Mouse (Mus musculus) liver, embryonic 12.5 days (tissue): Measurements from ENCODE around the gene Arid1b. TPM values are rescaled to one million over a fixed set of nuclear protein-coding genes. Genes with fewer than 3 reads are reported as not detected.

ENCODE experiments used
- ATAC-seq: fragments of 200-750 bp; cut with Nextera tagmentation; 2 replicates; pipeline ENCODE4 v1.8.0; 2017; ENCODE audit warnings: moderate number of reproducible peaks, mild to moderate bottlenecking, moderate library complexity
- H3K27ac ChIP-seq: fragments of 300-500 bp; sonication (generic); 2 replicates; pipeline ENCODE4 v1.5.1; 2016; ENCODE audit warnings: mild to moderate bottlenecking
- H3K27me3 ChIP-seq: fragments of 300-500 bp; sonication (generic); replicated peaks from 2 replicates; pipeline ENCODE4 v1.6.1; 2016; ENCODE audit warnings: mild to moderate bottlenecking, moderate library complexity
- H3K36me3 ChIP-seq: fragments of 300-500 bp; sonication (generic); 2 replicates; pipeline ENCODE4 v1.6.1; 2016; ENCODE audit warnings: mild to moderate bottlenecking, moderate library complexity
- H3K4me1 ChIP-seq: fragments of 300-500 bp; sonication (generic); 2 replicates; pipeline ENCODE4 v1.6.1; 2016
- H3K4me2 ChIP-seq: fragments of 300-500 bp; sonication (generic); 2 replicates; pipeline ENCODE4 v1.6.1; 2016; ENCODE audit warnings: mild to moderate bottlenecking, moderate library complexity
- H3K4me3 ChIP-seq: fragments of 300-500 bp; sonication (generic); 2 replicates; pipeline ENCODE4 v1.5.1; 2016; ENCODE audit warnings: mild to moderate bottlenecking, moderate library complexity
- H3K9ac ChIP-seq: fragments of 300-500 bp; sonication (generic); 2 replicates; pipeline ENCODE4 v1.6.1; 2016; ENCODE audit warnings: mild to moderate bottlenecking, moderate library complexity
- H3K9me3 ChIP-seq: fragments of 300-500 bp; sonication (generic); replicated peaks from 2 replicates; pipeline ENCODE4 v1.6.1; 2016; ENCODE audit warnings: mild to moderate bottlenecking, moderate library complexity
- WGBS: fragments of 180-500 bp; shearing (Covaris S2); methylation state at CpG from one replicate; pipeline ENCODE4 v1.1.7; 2016; ENCODE audit not compliant: insufficient replicate concordance; 5-methylcytosine and 5-hydroxymethylcytosine counted together
- polyA plus RNA-seq: library from polyadenylated mRNA; unstranded; fragments of >200 nt; fragmentation: Nextera tagmentation; extraction: Ambion mirVana; gene quantifications from 2 replicates; pipeline ENCODE4 v1.2.1, GENCODE M21; 2016

The Arid1b gene
- polyA plus RNA-seq, 1 experiment from 2014 or later: 5.5 TPM

DNA sequence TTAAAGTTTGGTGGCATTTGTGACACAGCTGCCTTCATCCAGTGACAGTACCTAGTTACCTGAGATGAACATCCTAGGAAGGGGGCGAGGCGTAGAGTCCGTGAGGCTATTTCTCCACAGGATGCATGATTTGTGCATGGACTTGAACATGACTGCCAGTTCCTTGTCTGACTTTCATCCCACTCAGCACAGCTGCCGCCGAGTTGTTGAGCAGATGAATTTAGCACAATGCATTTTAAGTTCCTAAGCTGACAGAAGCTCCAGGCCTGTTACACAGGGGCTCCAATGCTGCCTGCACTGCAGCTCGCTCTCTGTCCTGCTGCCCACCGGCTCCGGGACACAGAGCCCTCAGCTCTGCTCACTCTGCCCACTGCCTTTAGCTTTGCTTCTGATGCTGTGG, 181.4 kb downstream of the Arid1b start:
- peaks cover 44% of the 10 kb centered on the region for H3K4me1 ChIP-seq
- no peaks in the 10 kb centered on the region for H3K9me3 ChIP-seq
- no peak overlapping the region for H3K27ac ChIP-seq
- no peaks in the 10 kb centered on the region for H3K27me3 ChIP-seq
- no peak overlapping the region for H3K4me3 ChIP-seq
- H3K4me2 ChIP-seq: no peak overlapping the region
- H3K36me3 ChIP-seq: no peaks in the 10 kb centered on the region
- no peak for ATAC-seq
- no peak overlapping the region for H3K9ac ChIP-seq
- 87% methylated on average over 8 of the region's 8 CpGs for WGBS

DNA sequence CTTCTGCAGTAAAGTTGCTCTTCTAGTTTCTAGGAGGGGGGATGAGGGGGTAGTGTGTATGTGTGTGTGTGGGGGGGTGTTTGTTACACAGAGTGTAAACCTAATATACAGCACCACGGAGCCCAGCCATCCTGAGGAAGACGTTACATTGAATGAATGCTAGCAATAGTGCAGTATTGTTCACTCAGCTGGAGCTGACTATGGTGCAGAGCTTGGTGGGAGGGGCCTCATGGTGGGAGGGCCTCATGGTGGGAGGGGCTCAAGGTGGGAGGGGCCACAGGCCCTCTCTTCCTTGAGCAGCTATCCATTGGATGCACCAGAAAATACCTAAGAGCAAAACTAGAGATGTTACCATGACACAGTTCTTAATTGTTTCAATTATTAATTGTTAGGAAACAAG, 182.2 kb downstream of the Arid1b start:
- Histone ChIP-seq H3K4me3 (no peak overlapping the region), H3K27me3 (no peaks in the 10 kb centered on the region), H3K9me3 (no peaks in the 10 kb centered on the region), H3K4me1 (peaks cover 52% of the 10 kb centered on the region), H3K36me3 (no peaks in the 10 kb centered on the region), H3K27ac (no peak overlapping the region), H3K9ac (no peak overlapping the region), H3K4me2 (no peak overlapping the region)
- WGBS: 78% methylated on average over 2 of the region's 2 CpGs
- peak; percentile 59; the same call in 1 of the 2 replicates for ATAC-seq

DNA sequence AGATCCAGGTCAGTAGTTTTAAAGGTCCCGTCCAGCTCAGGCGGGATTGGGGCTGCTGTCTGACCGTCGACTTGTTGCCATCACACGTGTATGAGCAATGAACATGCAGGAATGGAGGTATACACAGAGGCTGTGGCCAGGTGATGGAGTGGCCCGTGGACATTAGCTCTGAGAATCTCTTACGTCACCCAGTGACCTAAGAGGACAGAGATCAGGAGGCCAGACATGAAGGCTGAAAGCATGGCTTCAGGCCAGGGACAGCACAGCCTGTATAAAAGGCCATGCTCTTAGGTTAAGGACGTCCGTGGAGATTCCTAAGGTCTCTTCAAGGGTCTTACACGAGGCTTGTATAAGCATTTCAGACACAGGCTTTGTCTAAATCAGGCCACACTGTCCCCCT, 184.4 kb downstream of the Arid1b start:
- Histone ChIP-seq H3K4me2 (no peak overlapping the region), H3K4me1 (peaks cover 56% of the 10 kb centered on the region), H3K36me3 (no peaks in the 10 kb centered on the region; the same call in 1 of the 2 replicates), H3K4me3 (no peak overlapping the region), H3K9ac (no peak overlapping the region), H3K9me3 (no peaks in the 10 kb centered on the region), H3K27me3 (no peaks in the 10 kb centered on the region), H3K27ac (no peak overlapping the region)
- WGBS: 73% methylated on average over 10 of the region's 10 CpGs
- ATAC-seq: no peak

DNA sequence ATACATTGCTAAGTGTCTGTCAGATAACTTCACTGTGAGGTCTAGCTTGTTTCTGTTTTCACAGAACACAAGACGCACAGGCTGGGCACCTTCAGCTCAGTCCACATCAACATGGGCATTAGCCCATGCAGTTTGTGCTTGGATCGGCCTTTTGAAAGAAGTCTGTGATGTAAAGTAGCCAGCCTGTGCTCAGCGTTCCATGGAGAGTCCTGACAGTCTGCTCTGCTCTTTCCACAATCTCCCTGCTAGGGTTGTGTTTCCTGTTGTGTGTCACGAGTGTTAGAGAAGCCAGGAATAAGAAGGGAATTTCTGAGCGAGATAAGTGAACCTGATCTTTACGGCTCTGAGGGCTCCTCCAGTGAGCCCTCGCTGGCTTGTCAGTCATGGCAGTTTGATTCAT, 184.9 kb downstream of the Arid1b start:
- ATAC-seq: no peak
- WGBS: 61% methylated on average over 7 of the region's 7 CpGs

DNA sequence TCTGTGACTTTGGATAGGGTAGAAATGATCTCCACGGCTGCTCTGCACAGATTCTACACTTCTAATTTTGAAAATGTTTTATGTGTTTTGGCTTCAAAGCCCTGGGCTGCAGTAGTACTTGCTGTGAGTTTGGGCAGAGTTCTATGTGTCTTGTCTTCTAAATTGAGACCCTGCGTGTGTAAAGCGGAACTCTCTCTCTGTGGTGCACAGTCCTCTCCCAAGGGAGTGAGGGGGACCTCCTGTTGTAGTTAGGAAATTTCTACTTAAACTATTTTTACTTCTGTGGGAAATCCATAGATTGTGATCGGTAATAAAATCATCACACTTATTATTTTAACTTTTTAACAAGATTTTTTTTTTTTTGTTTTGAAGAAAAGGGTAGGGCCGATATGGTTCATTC, 185.3 kb downstream of the Arid1b start:
- Histone ChIP-seq H3K9me3 (no peaks in the 10 kb centered on the region), H3K4me1 (peaks cover 54% of the 10 kb centered on the region), H3K4me3 (no peak overlapping the region), H3K36me3 (no peaks in the 10 kb centered on the region; the same call in 1 of the 2 replicates), H3K27ac (peak overlapping the region; percentile 27; the same call in 1 of the 2 replicates), H3K27me3 (no peaks in the 10 kb centered on the region), H3K4me2 (no peak overlapping the region), H3K9ac (no peak overlapping the region)
- 80% methylated on average over 5 of the region's 5 CpGs for WGBS
- no peak for ATAC-seq

More for the DNA sequence above, 184.9 kb downstream of the Arid1b start:
- Histone ChIP-seq H3K4me1 (peaks cover 56% of the 10 kb centered on the region), H3K9ac (no peak overlapping the region), H3K27me3 (no peaks in the 10 kb centered on the region), H3K4me3 (no peak overlapping the region), H3K36me3 (no peaks in the 10 kb centered on the region; the same call in 1 of the 2 replicates), H3K9me3 (no peaks in the 10 kb centered on the region), H3K27ac (peak overlapping the region; percentile 27; the same call in 1 of the 2 replicates), H3K4me2 (no peak overlapping the region)

DNA sequence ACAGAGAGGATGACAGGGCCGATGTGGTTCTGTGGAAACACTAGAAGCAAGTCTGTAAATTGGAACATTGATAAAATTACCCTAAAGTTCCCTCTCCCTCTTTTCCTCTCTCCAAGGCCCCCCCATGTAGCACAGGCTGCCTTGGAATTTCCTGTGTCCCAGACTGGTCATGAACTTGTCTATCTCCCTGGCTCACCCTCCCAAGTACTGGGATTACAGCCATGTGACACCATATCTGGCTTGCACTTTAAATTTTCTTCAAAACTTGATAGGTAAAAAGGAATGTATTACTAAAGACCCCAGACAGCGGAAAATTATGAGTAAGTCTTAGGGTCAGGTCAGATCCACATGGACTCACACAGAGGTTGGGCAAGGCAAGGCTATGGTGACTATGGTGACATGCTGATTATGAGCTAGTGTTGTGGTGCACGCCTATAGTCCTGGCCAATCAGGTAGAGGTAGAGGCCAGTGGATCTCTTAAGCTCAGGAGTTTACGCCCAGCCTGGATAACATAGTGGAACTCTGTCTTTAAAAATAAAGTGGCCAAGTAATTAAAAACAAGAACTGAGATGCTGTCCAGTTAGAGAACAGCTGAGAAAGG, 185.9 kb downstream of the Arid1b start:
- no peaks in the 10 kb centered on the region; the same call in 1 of the 2 replicates for H3K36me3 ChIP-seq
- H3K9me3 ChIP-seq: no peaks in the 10 kb centered on the region
- H3K4me2 ChIP-seq: peak overlapping the region; percentile 14; the same call in 1 of the 2 replicates
- no peak overlapping the region for H3K4me3 ChIP-seq
- no peaks in the 10 kb centered on the region for H3K27me3 ChIP-seq
- H3K4me1 ChIP-seq: peaks cover 49% of the 10 kb centered on the region
- peak overlapping the region; percentile 61 for H3K27ac ChIP-seq
- peak; percentile 97 for ATAC-seq
- no peak overlapping the region; the same call in none of the 2 replicates for H3K9ac ChIP-seq
- 68% methylated on average over 4 of the region's 4 CpGs for WGBS

DNA sequence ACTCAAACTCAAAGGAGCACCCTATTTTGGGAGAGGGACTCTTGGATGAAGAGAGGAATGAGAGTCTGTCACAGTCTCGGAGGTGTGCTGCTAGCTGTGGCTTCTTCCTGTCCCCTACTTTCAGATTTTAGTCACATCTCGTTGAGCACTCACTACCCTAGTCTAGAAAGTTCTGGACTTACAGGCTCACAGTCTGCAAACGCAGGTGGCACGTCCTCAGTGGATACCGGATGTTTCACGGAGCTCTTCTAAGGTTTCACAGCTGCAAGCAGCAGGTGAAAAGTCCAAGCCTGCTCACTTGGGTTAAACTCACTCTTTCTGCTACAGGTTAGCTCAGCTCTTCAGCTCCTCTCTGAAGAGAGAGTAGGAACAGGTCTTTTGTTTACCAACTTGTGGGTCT, 186.8 kb downstream of the Arid1b start:
- H3K27me3 ChIP-seq: no peaks in the 10 kb centered on the region
- no peak overlapping the region for H3K4me2 ChIP-seq
- no peak overlapping the region for H3K9ac ChIP-seq
- H3K9me3 ChIP-seq: no peaks in the 10 kb centered on the region
- no peaks in the 10 kb centered on the region; the same call in 1 of the 2 replicates for H3K36me3 ChIP-seq
- no peak overlapping the region for H3K4me3 ChIP-seq
- no peak for ATAC-seq
- 82% methylated on average over 6 of the region's 6 CpGs for WGBS
- peak overlapping the region; percentile 61; the same call in 1 of the 2 replicates for H3K27ac ChIP-seq
- H3K4me1 ChIP-seq: peaks cover 45% of the 10 kb centered on the region

DNA sequence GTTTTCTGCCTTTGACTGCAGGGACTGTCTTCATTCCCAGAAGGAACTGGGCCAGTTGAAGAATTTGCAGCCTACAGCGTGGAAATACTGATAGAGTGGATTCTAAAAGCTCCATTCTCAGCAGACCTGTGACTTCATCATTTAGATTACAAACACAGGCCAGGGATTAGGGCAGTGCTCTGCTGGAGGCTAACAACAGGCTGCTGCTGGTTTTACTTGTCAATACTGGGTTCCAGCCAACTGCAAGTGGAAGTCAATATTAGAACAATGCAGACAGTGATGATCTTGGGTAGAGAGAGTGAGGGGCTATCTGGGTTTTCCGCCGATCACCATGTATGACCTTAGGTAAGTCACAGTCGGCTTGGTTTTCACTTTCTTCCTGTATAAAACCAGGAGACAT, 188.4 kb downstream of the Arid1b start:
- Histone ChIP-seq H3K4me3 (no peak overlapping the region), H3K27ac (no peak overlapping the region), H3K4me2 (no peak overlapping the region), H3K27me3 (no peaks in the 10 kb centered on the region), H3K4me1 (peaks cover 42% of the 10 kb centered on the region), H3K9ac (peak overlapping the region; percentile 15; the same call in 1 of the 2 replicates), H3K36me3 (no peaks in the 10 kb centered on the region; the same call in 1 of the 2 replicates), H3K9me3 (no peaks in the 10 kb centered on the region)
- no peak for ATAC-seq
- 73% methylated on average over 4 of the region's 4 CpGs for WGBS

DNA sequence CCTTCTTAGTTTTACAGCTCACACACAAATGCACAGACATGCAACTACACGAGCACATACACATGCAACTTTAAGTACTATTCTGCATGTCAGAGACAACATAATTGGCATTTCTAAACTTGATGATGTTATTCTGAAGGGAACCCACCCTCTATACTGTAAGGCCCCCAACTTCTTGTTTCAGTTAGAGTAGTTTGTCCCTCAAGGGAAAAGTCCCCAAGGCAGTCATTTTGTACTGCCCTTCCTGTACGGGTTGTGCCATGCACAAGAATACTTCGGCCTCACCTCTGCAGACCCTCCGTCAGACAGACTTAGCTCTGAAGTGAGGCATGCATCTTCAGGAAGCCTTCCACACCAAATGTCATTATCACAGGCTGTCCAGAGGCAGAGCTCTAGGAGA, 191.4 kb downstream of the Arid1b start:
- Histone ChIP-seq H3K4me3 (no peak overlapping the region), H3K4me2 (no peak overlapping the region), H3K27ac (no peak overlapping the region), H3K4me1 (peaks cover 42% of the 10 kb centered on the region), H3K9ac (no peak overlapping the region), H3K9me3 (no peaks in the 10 kb centered on the region), H3K27me3 (no peaks in the 10 kb centered on the region), H3K36me3 (no peaks in the 10 kb centered on the region; the same call in 1 of the 2 replicates)
- WGBS: 68% methylated on average over 4 of the region's 4 CpGs
- no peak for ATAC-seq

DNA sequence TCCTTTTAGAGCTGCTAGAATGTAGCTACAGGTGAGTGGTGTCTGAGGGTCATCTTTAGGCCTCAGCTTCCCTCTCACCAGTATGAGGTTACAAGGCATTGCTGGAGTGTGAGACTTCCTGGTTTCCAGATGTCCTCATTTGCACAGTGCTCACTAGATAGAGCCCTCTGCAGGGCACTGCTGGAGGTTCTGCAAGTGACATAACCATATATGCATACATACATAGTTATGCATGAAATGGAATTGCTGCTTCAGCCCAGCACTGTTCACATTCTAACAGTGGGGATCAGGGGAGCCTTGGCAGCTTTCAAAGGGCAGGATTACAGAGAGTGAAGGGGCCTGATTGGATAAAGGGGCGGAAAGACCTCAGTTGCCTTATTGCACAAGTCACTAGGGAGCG, 193.4 kb downstream of the Arid1b start:
- no peaks in the 10 kb centered on the region for H3K27me3 ChIP-seq

DNA sequence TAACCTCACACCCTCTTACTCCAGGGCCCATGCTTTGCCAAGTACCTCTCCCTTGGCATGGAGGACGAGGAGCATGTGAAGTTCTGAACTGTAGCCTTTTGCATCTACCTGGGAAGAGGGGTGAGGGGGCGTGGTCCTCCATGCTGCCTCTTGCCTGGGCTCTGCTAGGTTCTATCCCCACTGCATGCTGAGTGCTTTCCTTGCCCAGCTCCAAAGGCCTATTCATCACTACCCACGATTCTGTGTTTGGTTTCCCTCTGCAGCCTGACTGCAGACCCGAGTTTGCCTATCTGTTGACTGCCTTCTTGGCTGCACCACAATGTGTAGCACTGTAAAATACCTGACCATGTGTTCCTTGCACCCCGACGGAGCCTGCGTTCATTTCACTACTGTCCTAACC, 194.3 kb downstream of the Arid1b start:
- Histone ChIP-seq H3K4me2 (no peak overlapping the region), H3K27me3 (no peaks in the 10 kb centered on the region), H3K9ac (no peak overlapping the region), H3K27ac (peak overlapping the region; percentile 36), H3K9me3 (no peaks in the 10 kb centered on the region), H3K4me1 (peaks cover 50% of the 10 kb centered on the region), H3K4me3 (no peak overlapping the region), H3K36me3 (no peaks in the 10 kb centered on the region)
- no peak for ATAC-seq
- 74% methylated on average over 7 of the region's 7 CpGs for WGBS

More for the DNA sequence above, 193.4 kb downstream of the Arid1b start:
- Histone ChIP-seq H3K36me3 (no peaks in the 10 kb centered on the region; the same call in 1 of the 2 replicates), H3K4me2 (no peak overlapping the region), H3K9me3 (no peaks in the 10 kb centered on the region), H3K4me3 (no peak overlapping the region), H3K4me1 (peaks cover 48% of the 10 kb centered on the region), H3K9ac (0 out of 2 replicates have a peak overlapping the region, but pooled peaks have one; percentile 25), H3K27ac (peak overlapping the region; percentile 36; the same call in 1 of the 2 replicates)
- WGBS: 63% methylated on average over 2 of the region's 2 CpGs
- ATAC-seq: no peak

DNA sequence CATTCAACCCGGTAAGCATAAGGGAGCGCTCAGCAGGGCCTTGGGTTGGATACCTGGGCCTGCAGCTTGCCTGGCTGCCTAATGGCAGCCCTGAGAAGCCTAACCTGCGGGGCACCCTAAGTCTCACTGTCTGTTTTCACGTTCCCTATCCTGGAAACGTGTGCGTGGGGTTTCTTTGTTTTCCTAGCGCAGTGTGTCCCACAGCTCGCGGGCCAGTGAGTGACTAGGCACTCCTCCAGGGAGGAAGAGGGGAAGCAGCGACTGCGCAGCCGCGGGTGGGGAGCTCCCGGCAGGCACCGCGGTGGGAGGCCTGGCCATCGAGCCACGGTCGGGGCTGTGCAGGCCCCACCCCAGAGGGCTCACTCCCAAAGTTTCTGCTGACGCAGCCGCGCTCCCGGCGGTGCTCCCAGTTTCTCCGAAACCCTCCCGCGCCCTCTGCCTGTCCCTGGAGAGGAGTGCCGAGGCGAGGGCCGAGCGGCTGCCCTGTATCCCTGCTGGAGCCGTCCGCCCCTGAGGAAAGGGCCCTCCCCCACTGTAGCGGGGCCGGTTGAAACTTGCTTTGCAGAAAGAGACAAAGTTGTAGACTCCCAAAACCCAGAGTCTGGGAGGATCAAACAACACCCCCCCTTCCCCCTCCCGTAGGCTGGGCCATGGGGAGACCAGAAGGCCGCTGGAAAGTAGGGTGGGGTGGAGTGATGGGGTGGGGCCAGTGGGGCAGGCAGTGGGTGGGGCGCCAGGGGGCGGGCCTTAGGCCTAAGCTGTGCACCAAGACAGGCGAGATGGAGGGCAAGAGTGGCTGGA, 195.6 kb downstream of the Arid1b start:
- WGBS: 2% methylated on average over 39 of the region's 40 CpGs
- peak; percentile 96 for ATAC-seq
- peaks cover 63% of the 10 kb centered on the region for H3K4me1 ChIP-seq

More for the DNA sequence above, 195.6 kb downstream of the Arid1b start:
- no peaks in the 10 kb centered on the region for H3K9me3 ChIP-seq
- H3K27ac ChIP-seq: peak overlapping the region; percentile 99
- H3K4me3 ChIP-seq: peak overlapping the region; percentile 66
- H3K36me3 ChIP-seq: no peaks in the 10 kb centered on the region
- H3K27me3 ChIP-seq: no peaks in the 10 kb centered on the region
- H3K9ac ChIP-seq: peak overlapping the region; percentile 83
- H3K4me2 ChIP-seq: peak overlapping the region; percentile 86
